Mouse (Mus musculus) gastrocnemius, adult 2 months (tissue): Measurements from ENCODE around the gene Treh. TPM values are rescaled to one million over a fixed set of nuclear protein-coding genes. Genes with fewer than 3 reads are reported as not detected.
A peak's percentile ranks its signal among the peaks of the same experiment; 100 is the strongest.

Experiments used
- DNase-seq: peaks from one replicate; pipeline ENCODE4 v3.0.0; 2022
- H3K27ac ChIP-seq: fragments of 200-600 bp; 2 replicates; pipeline ENCODE4 v1.8.1; 2022; ENCODE audit warnings: mild to moderate bottlenecking
- H3K4me3 ChIP-seq: fragments of 200-600 bp; 2 replicates; pipeline ENCODE4 v1.8.1; 2022; ENCODE audit warnings: mild to moderate bottlenecking, moderate library complexity
- CTCF ChIP-seq: fragments of 200-600 bp; IDR thresholded peaks from 2 replicates; pipeline ENCODE4 v1.8.1; 2022; ENCODE audit warnings: antibody characterized with exemption, mild to moderate bottlenecking, moderate library complexity
- intact Hi-C: fragments of 180-260 bp; cut with DNase I; formaldehyde crosslinking; loops from one replicate; pipeline ENCODE4 v1.15.1; 2025
- total RNA-seq, 2 experiments: library from RNA; stranded (reverse); gene quantifications; 2 replicates each; pipeline ENCODE4 v1.2.3; 2021

Gene Treh
- total RNA-seq, 2 experiments from 2014 or later = not detected

DNA sequence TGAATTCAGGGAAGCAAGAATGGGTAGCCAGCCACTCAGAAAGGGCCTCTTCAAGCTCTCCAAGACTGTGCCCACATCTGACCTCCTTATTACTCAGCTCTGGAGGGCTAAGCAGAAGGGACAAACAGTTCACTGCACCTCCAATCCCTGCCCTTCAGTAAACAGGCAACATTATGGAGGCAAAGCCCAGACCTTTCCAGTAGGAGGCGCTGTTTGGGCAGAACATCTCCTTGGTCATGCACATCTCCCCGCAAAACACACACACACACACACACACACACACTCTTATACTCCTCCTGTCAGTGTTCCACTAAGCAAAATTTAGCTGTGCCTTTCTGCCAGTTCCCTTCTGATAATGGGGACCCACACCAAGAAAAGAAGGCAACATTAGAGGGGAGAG lies 36.6 kb downstream of the Treh start:
- DNase-seq = peak; percentile 60
- Histone ChIP-seq H3K4me3 (no peak overlapping the region), H3K27ac (peak overlapping the region; percentile 73)
- TF ChIP-seq CTCF = peak; percentile 52
- intact Hi-C loops = no loop called here

DNA sequence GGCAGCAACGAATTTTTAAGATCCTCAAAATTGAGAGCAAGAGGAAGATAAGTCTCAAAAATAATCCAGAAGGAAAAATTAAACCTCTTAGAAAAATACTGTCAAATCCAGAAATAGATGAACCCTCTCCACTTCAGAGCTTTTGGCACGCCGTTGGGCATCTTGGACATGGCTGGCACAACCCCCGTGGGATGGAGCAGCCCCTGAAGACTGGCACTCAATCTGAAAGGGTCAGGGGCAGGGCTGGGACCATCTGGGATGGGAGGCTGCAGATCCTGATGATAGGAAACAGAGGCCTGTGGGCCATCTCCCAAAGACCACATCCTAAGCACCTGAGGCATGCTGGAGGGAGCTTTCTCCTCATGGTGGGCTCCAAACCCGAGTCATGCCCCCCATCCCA lies 37.2 kb downstream of the Treh start:
- TF ChIP-seq CTCF = no peak
- 0 out of 2 replicates have a peak overlapping the region, but pooled peaks have one; percentile 5 for H3K27ac ChIP-seq
- intact Hi-C loops = no loop called here

DNA sequence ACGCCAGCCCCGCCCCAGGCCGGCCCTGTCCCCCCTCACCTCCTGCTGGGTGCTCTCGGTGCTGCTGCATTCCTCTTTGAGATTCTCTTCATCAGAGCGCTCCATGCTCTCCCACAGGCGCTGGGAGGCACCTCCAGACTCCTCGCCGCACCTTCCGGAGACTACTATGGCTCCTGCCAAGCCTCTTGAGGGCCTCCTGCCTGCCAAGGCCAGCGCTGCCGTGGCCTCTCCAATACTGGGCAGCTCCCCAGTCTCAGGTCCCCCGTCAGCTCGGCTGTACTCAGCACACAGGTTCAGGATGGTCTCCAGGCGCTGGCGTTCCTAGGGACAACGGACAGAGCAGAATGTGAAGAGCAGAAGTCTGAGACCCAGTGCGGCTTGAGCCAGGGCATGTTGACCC lies 38.6 kb downstream of the Treh start:
- no peak overlapping the region for H3K4me3 ChIP-seq
- no peak for TF ChIP-seq CTCF
- peak; percentile 42 for DNase-seq
- intact Hi-C loops = no loop called here
- H3K27ac ChIP-seq = peak overlapping the region; percentile 21; the same call in 1 of the 2 replicates

More for the DNA sequence above, 37.2 kb downstream of the Treh start:
- no peak overlapping the region for H3K4me3 ChIP-seq
- no peak for DNase-seq

GRCm38 (mm10) chr9:44713080-44713479 lies 40.0 kb downstream of the Treh start:
- DNase-seq = no peak
- H3K4me3 ChIP-seq = no peak overlapping the region
- no peak for TF ChIP-seq CTCF
- H3K27ac ChIP-seq = no peak overlapping the region
- intact Hi-C loops = no loop called here

- Histone ChIP-seq H3K4me3 (no peak overlapping the region), H3K27ac (no peak overlapping the region)
- TF ChIP-seq CTCF = no peak
- intact Hi-C loops = no loop called here
- DNase-seq = no peak
These were observed 40.5 kb downstream of the Treh start for GRCm38 (mm10) chr9:44713574-44713973.

DNA sequence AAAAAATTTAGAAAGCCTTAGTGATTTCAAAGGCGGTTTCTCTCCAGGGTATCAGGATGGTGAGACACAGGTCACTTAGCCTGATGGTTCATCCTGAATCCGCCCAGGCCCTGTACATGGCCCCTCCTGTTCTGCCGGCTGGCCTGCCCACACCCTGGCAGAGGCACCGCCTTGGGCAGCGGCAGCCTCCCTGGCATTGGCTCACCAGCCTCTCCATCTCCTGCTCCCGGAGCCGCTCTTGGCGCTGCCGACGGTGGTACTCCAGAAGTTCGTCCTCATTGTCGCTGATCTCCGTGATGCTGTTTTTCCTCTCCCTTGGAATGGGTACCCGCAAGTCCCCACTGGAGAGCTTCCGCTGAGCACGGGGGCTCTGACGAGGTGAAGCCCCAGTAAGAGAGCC lies 42.1 kb downstream of the Treh start:
- peak; percentile 45 for DNase-seq
- intact Hi-C loops = no loop called here
- no peak overlapping the region for H3K4me3 ChIP-seq
- no peak for TF ChIP-seq CTCF
- no peak overlapping the region for H3K27ac ChIP-seq

- no peak for DNase-seq
- TF ChIP-seq CTCF = no peak
- no peak overlapping the region for H3K27ac ChIP-seq
- intact Hi-C loops = no loop called here
- H3K4me3 ChIP-seq = no peak overlapping the region
These were observed 42.8 kb downstream of the Treh start for GRCm38 (mm10) chr9:44715705-44716362.

DNA sequence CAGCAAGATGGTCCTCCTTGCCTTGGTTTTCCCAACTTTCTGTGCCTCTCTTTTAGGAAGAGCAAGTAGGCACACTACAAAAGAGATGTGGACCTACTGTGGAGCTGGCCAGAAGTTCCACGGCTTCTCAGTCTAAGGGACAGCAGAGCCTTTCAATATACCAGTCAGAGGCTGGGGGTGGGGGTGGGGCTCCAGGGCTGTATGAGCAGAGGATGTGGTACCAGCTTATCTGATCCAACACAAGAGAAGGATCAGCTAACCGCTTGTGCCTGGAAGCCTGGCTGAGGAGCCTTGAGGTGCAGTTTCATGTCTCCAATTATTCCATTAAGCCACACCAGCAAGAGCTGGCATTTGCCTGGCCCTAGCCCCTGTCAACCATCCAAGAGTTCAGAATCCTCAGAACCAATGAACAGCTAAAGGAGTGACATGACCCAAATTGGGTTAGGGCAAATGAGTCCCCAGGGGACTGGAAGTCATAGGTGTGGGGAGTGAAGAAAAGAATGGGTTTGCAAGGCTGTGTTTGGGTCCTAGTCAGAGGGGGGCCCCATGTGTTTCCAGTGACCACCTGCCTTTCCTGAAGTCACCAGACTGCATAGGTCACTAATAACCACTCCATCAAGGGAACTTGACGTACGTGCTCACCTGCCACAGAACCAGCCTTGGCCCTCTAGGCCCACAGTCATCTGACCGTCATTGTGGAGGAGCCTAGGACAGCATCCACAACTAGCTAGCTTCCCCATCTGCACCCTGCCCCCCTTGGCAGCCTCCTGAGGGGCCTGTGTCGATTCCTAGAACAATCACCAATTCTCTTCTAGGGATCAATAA lies 44.2 kb downstream of the Treh start:
- no peak overlapping the region for H3K4me3 ChIP-seq
- intact Hi-C loops = no loop called here
- 0 out of 2 replicates have a peak overlapping the region, but pooled peaks have one; percentile 17 for H3K27ac ChIP-seq
- no peak for TF ChIP-seq CTCF
- DNase-seq = no peak

- no peak overlapping the region for H3K4me3 ChIP-seq
- intact Hi-C loops = no loop called here
- H3K27ac ChIP-seq = 0 out of 2 replicates have a peak overlapping the region, but pooled peaks have one; percentile 17
- DNase-seq = peak; percentile 44
- TF ChIP-seq CTCF = no peak
These were observed 44.8 kb downstream of the Treh start for GRCm38 (mm10) chr9:44717822-44718242.

- no peak overlapping the region for H3K4me3 ChIP-seq
- peak; percentile 35 for DNase-seq
- intact Hi-C loops = no loop called here
- TF ChIP-seq CTCF = no peak
- peak overlapping the region; percentile 87 for H3K27ac ChIP-seq
These were observed 46.1 kb downstream of the Treh start for GRCm38 (mm10) chr9:44718937-44719631.

DNA sequence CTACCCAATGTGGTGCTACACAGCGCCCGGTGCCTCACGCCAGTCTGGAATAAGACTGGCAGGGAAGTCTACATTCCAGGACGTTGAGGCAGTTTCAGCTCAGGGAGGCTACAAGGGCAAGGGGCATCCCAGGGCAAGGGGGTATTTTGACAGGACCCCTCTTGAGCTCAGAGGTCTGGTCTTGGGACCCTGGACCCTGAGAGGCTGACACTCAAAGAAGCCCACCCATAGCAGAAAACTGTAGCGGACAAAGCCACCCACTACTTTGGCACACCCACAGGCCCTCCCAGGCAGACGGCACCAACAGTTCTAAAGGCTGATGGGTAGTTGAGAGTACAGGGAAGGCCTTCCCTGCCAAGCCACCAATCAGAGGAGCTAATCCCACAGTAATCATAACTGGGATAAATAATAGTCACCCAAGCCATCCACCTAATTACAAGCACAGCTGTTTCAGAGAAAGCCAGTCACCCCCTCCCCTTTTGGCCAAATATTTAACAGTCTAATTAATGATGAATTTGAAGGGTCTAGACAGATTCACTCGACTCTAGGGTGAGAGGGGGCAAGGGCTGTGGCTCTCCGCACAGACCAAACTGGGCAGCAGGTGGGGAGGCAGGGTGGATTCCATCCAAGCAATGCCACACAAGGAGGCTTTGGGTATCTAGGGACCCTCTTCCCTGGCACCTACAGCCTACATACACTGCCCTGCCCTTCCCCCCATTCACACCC lies 46.8 kb downstream of the Treh start:
- peak overlapping the region; percentile 76 for H3K4me3 ChIP-seq
- TF ChIP-seq CTCF = no peak
- peak overlapping the region; percentile 87 for H3K27ac ChIP-seq
- intact Hi-C loops = no loop called here
- no peak for DNase-seq
